Mouse (Mus musculus): Measurements from ENCODE around the gene Dohh. TPM values are rescaled to one million over a fixed set of nuclear protein-coding genes. Genes with fewer than 3 reads are reported as not detected.
A peak's percentile ranks its signal among the peaks of the same experiment; 100 is the strongest.

Dohh gene
- polyA plus RNA-seq, 1 experiment from 2014 or later: 47.5 TPM

- Histone ChIP-seq H3K4me1 (ENCODE audit: control insufficient read depth, insufficient read depth, low read length) (peaks cover 59% of the 10 kb centered on the region), H3K4me3 (ENCODE audit: low read depth, low read length) (no peak overlapping the region), H3K27me3 (ENCODE audit: control insufficient read depth, insufficient read depth, low read length) (peaks cover 21% of the 10 kb centered on the region), H3K4me2 (no peak overlapping the region), H3K36me3 (ENCODE audit: control insufficient read depth, insufficient read depth, low read length) (peaks cover 13% of the 10 kb centered on the region; the same call in 1 of the 2 replicates), H3K9ac (ENCODE audit: low read depth, low read length) (no peak overlapping the region), H3K27ac (ENCODE audit: low read depth, low read length) (peak overlapping the region; percentile 88), H3K9me3 (replicated peaks; ENCODE audit: control insufficient read depth, low read length) (no peaks in the 10 kb centered on the region)
- ATAC-seq (replicated peaks; ENCODE audit: insufficient number of reproducible peaks, low FRiP score, low TSS enrichment): no peak
- 60% methylated on average over 10 of the region's 10 CpGs for WGBS (ENCODE audit: insufficient replicate concordance)
Measured at GRCm38 (mm10) chr10:81403511-81403910, 19.3 kb downstream of the Dohh start.

- ATAC-seq (replicated peaks; ENCODE audit: insufficient number of reproducible peaks, low FRiP score, low TSS enrichment): no peak
- H3K9ac ChIP-seq (ENCODE audit: low read depth, low read length): no peak overlapping the region
- peaks cover 21% of the 10 kb centered on the region for H3K27me3 ChIP-seq (ENCODE audit: control insufficient read depth, insufficient read depth, low read length)
- peaks cover 13% of the 10 kb centered on the region; the same call in 1 of the 2 replicates for H3K36me3 ChIP-seq (ENCODE audit: control insufficient read depth, insufficient read depth, low read length)
- H3K4me1 ChIP-seq (ENCODE audit: control insufficient read depth, insufficient read depth, low read length): peaks cover 65% of the 10 kb centered on the region
- no peak overlapping the region for H3K4me3 ChIP-seq (ENCODE audit: low read depth, low read length)
- H3K4me2 ChIP-seq: no peak overlapping the region
- H3K27ac ChIP-seq (ENCODE audit: low read depth, low read length): peak overlapping the region; percentile 29; the same call in 1 of the 2 replicates
- no peaks in the 10 kb centered on the region for H3K9me3 ChIP-seq (replicated peaks; ENCODE audit: control insufficient read depth, low read length)
- 18% methylated on average over 9 of the region's 9 CpGs for WGBS (ENCODE audit: insufficient replicate concordance)
Measured at GRCm38 (mm10) chr10:81404082-81404481, 19.9 kb downstream of the Dohh start.

GRCm38 (mm10) chr10:81404720-81405119 lies 20.5 kb downstream of the Dohh start:
- ATAC-seq (replicated peaks; ENCODE audit: insufficient number of reproducible peaks, low FRiP score, low TSS enrichment): no peak
- H3K27ac ChIP-seq (ENCODE audit: low read depth, low read length): peak overlapping the region; percentile 29; the same call in 1 of the 2 replicates
- H3K4me3 ChIP-seq (ENCODE audit: low read depth, low read length): no peak overlapping the region
- H3K27me3 ChIP-seq (ENCODE audit: control insufficient read depth, insufficient read depth, low read length): peaks cover 21% of the 10 kb centered on the region
- H3K9me3 ChIP-seq (replicated peaks; ENCODE audit: control insufficient read depth, low read length): no peaks in the 10 kb centered on the region
- WGBS (ENCODE audit: insufficient replicate concordance): 58% methylated on average over 18 of the region's 18 CpGs
- peaks cover 72% of the 10 kb centered on the region for H3K4me1 ChIP-seq (ENCODE audit: control insufficient read depth, insufficient read depth, low read length)
- peaks cover 11% of the 10 kb centered on the region; the same call in 1 of the 2 replicates for H3K36me3 ChIP-seq (ENCODE audit: control insufficient read depth, insufficient read depth, low read length)
- H3K4me2 ChIP-seq: 0 out of 2 replicates have a peak overlapping the region, but pooled peaks have one; percentile 1
- no peak overlapping the region for H3K9ac ChIP-seq (ENCODE audit: low read depth, low read length)

GRCm38 (mm10) chr10:81405588-81406201 lies 21.5 kb downstream of the Dohh start:
- Histone ChIP-seq H3K4me1 (ENCODE audit: control insufficient read depth, insufficient read depth, low read length) (peaks cover 81% of the 10 kb centered on the region), H3K4me3 (ENCODE audit: low read depth, low read length) (peak overlapping the region; percentile 36; the same call in 1 of the 2 replicates), H3K9me3 (replicated peaks; ENCODE audit: control insufficient read depth, low read length) (no peaks in the 10 kb centered on the region), H3K27me3 (ENCODE audit: control insufficient read depth, insufficient read depth, low read length) (peaks cover 14% of the 10 kb centered on the region), H3K36me3 (ENCODE audit: control insufficient read depth, insufficient read depth, low read length) (peaks cover 5% of the 10 kb centered on the region; the same call in 1 of the 2 replicates), H3K27ac (ENCODE audit: low read depth, low read length) (no peak overlapping the region), H3K4me2 (peak overlapping the region; percentile 41), H3K9ac (ENCODE audit: low read depth, low read length) (no peak overlapping the region)
- ATAC-seq (replicated peaks; ENCODE audit: insufficient number of reproducible peaks, low FRiP score, low TSS enrichment): no peak
- WGBS (ENCODE audit: insufficient replicate concordance): 39% methylated on average over 13 of the region's 13 CpGs

- Histone ChIP-seq H3K27me3 (ENCODE audit: control insufficient read depth, insufficient read depth, low read length) (peaks cover 12% of the 10 kb centered on the region; the same call in 1 of the 2 replicates), H3K9ac (ENCODE audit: low read depth, low read length) (peak overlapping the region; percentile 58)
Measured at GRCm38 (mm10) chr10:81406504-81407440, 22.5 kb downstream of the Dohh start.

GRCm38 (mm10) chr10:81407539-81408423 lies 23.6 kb downstream of the Dohh start:
- 20% methylated on average over 31 of the region's 31 CpGs for WGBS (ENCODE audit: insufficient replicate concordance)
- ATAC-seq (replicated peaks; ENCODE audit: insufficient number of reproducible peaks, low FRiP score, low TSS enrichment): 0 out of 2 replicates have a peak, but pooled peaks have one; percentile 13
- peaks cover 5% of the 10 kb centered on the region; the same call in 1 of the 2 replicates for H3K36me3 ChIP-seq (ENCODE audit: control insufficient read depth, insufficient read depth, low read length)

More at GRCm38 (mm10) chr10:81406504-81407440, 22.5 kb downstream of the Dohh start:
- 18% methylated on average over 24 of the region's 24 CpGs for WGBS (ENCODE audit: insufficient replicate concordance)
- peaks cover 81% of the 10 kb centered on the region for H3K4me1 ChIP-seq (ENCODE audit: control insufficient read depth, insufficient read depth, low read length)
- H3K27ac ChIP-seq (ENCODE audit: low read depth, low read length): peak overlapping the region; percentile 36
- ATAC-seq (replicated peaks; ENCODE audit: insufficient number of reproducible peaks, low FRiP score, low TSS enrichment): no peak
- peaks cover 5% of the 10 kb centered on the region; the same call in 1 of the 2 replicates for H3K36me3 ChIP-seq (ENCODE audit: control insufficient read depth, insufficient read depth, low read length)
- H3K9me3 ChIP-seq (replicated peaks; ENCODE audit: control insufficient read depth, low read length): no peaks in the 10 kb centered on the region
- H3K4me2 ChIP-seq: peak overlapping the region; percentile 41
- H3K4me3 ChIP-seq (ENCODE audit: low read depth, low read length): peak overlapping the region; percentile 36

GRCm38 (mm10) chr10:81408424-81408729 lies 24.1 kb downstream of the Dohh start:
- peak overlapping the region; percentile 20 for H3K4me2 ChIP-seq

More at GRCm38 (mm10) chr10:81407539-81408423, 23.6 kb downstream of the Dohh start:
- Histone ChIP-seq H3K4me2 (peak overlapping the region; percentile 41), H3K27me3 (ENCODE audit: control insufficient read depth, insufficient read depth, low read length) (peaks cover 12% of the 10 kb centered on the region; the same call in 1 of the 2 replicates), H3K9ac (ENCODE audit: low read depth, low read length) (peak overlapping the region; percentile 58), H3K9me3 (replicated peaks; ENCODE audit: control insufficient read depth, low read length) (no peaks in the 10 kb centered on the region), H3K27ac (ENCODE audit: low read depth, low read length) (peak overlapping the region; percentile 72), H3K4me1 (ENCODE audit: control insufficient read depth, insufficient read depth, low read length) (peaks cover 81% of the 10 kb centered on the region), H3K4me3 (ENCODE audit: low read depth, low read length) (peak overlapping the region; percentile 36)

More at GRCm38 (mm10) chr10:81408424-81408729, 24.1 kb downstream of the Dohh start:
- WGBS (ENCODE audit: insufficient replicate concordance): 36% methylated on average over 13 of the region's 13 CpGs
- no peaks in the 10 kb centered on the region for H3K9me3 ChIP-seq (replicated peaks; ENCODE audit: control insufficient read depth, low read length)
- ATAC-seq (replicated peaks; ENCODE audit: insufficient number of reproducible peaks, low FRiP score, low TSS enrichment): no peak
- H3K4me1 ChIP-seq (ENCODE audit: control insufficient read depth, insufficient read depth, low read length): peaks cover 81% of the 10 kb centered on the region
- H3K36me3 ChIP-seq (ENCODE audit: control insufficient read depth, insufficient read depth, low read length): peaks cover 5% of the 10 kb centered on the region; the same call in 1 of the 2 replicates
- 0 out of 2 replicates have a peak overlapping the region, but pooled peaks have one; percentile 16 for H3K9ac ChIP-seq (ENCODE audit: low read depth, low read length)
- no peak overlapping the region for H3K4me3 ChIP-seq (ENCODE audit: low read depth, low read length)
- H3K27me3 ChIP-seq (ENCODE audit: control insufficient read depth, insufficient read depth, low read length): peaks cover 11% of the 10 kb centered on the region; the same call in 1 of the 2 replicates
- H3K27ac ChIP-seq (ENCODE audit: low read depth, low read length): peak overlapping the region; percentile 72

Measured in heart, embryonic 11.5 days (tissue).